Mouse (Mus musculus) urinary bladder, adult 2 months (tissue): Measurements from ENCODE around the gene Flywch2. TPM values are rescaled to one million over a fixed set of nuclear protein-coding genes. Genes with fewer than 3 reads are reported as not detected.

Experiments used
- DNase-seq: peaks from one replicate; pipeline ENCODE4 v3.0.0; 2022; ENCODE audit warnings: low spot score
- polyA plus RNA-seq: library from polyadenylated mRNA; depleted of rRNA; stranded (reverse); fragments of >200 nt; gene quantifications from 2 replicates; pipeline ENCODE4 v1.2.3, GENCODE M21; 2012; rRNA removed

The Flywch2 gene
- polyA plus RNA-seq = 9.0 and 13.2 TPM in 2 replicates

DNA sequence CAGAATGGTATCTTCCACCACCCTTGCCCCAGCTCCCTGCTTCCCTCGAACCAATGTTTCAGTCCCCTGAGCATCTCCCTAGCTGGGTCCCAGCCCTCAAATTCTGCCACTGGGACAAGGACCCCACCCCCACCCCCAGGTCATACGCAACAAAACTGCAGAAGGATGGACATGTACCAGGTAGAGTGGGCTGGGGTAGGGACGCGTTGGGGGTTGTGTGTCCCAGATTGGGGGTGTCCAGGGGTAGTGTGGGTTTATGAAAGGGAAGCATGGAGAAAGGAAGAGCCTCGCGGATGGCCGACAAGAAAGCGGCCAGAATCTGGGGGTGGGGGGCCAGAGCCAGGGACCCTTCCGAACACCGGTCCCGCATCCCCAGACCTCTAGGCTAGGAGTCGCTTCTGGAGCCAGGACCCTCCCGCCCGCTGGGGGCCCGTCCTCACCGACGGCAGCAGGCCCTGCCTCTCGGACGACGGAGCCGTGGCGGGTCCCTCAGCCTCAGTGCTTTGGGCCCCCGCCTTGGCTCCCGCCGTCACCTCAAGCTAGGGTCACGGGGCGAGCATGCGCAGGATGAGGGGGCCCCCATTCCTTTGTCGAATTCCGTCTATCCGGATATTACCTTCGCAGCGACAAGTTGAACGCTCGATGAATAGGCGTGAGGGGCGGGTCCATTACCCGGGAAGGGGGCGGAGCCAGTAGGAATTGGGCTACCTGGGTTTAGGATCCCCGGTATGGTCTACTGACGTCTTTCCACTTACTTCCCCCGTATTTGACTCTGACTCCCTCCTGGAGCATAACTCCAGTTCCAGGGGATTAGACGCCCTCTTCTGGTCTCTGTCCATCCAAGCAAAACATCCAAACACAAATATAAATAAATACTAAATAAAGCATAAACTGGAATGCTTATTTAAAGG lies at the start of gene Flywch2:
Flywch2 (minus strand) TSS at position 521 of the 911 bp plus-strand sequence.
- DNase-seq = peak; percentile 47

DNA sequence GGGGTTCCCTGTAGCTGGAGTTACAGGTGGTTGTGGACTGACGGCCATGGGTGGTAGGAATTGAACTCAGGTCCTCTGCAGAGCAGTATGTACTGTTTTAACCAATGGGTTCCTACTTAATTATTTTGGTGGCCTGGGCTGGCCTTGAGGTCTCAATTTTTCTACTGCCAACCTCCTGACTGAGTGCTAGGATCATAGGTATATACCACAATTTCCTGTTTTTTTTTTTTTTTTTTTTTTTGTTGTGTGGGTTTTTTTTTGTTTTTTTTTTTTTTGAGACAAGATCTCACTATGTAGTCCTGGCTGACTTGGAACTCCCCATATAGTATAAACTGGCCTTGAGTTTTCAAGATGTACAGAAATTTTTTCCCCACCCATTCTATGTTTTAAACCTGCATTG lies 45.3 kb upstream of the Flywch2 start:
- DNase-seq = no peak

DNA sequence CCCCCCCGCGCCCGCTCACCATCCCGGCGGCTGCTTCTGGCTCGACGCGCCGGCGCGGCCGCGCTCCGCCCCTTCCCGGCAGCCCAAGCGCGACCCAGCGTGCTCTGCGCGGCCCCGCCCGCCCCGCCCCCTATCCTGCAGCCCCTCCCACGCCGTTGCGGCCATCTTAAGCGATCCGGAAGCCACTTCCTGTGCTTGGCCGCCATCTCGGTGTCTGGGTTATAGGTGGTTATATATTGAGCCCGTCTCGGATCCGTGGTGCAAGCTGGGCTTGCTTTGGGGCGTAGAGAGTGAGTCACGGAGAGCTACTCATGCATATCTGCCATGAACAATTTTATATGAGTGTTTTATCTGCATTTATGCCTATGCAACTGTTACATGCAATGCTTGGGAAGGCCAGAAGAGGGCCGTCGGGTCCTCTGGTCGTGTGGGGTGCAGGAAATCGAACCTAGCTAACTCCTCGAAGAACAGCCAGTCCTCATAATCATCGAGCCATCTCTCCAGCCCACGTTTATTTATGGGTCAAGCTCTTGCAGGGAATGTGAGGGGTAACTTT lies 43.3 kb upstream of the Flywch2 start, which contains the start of gene Elob:
Elob (minus strand) TSS at position 73 of the 556 bp plus-strand sequence.
- peak; percentile 71 for DNase-seq

DNA sequence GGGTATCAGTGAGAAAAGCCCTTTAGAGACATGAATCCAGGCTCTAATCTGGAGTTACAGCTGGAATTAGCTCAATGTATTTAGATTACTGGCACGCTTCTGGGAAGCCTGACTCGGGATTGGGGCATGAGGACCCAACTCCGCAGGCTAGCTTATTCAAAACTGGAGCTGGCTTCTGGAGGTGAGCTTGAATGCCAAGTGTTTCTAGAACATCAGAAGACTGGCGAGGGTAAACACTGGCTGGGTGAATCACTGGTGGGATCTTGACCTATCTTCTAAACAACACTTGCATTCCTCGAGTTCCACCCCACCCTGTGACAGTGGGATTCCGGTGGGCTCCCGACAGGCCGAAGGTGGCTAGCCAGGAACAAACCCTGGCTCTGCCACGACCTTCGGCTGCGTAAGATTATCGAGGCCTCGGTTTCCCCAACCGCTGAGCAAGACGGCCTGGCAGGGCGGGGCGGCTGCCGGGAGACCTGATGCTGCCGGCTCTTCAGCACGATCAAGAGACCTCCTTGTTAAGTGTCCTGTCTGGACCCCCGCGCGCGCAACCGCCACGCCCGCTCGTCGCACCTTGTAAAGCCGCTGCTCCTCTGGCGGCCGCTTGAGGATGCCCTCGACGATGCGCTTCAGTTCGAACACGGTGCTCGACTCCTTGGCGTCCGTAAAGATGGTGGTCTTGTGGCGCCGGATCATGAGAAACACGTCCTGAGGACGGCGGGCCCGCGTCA lies 42.6 kb upstream of the Flywch2 start:
- DNase-seq = peak; percentile 65

DNA sequence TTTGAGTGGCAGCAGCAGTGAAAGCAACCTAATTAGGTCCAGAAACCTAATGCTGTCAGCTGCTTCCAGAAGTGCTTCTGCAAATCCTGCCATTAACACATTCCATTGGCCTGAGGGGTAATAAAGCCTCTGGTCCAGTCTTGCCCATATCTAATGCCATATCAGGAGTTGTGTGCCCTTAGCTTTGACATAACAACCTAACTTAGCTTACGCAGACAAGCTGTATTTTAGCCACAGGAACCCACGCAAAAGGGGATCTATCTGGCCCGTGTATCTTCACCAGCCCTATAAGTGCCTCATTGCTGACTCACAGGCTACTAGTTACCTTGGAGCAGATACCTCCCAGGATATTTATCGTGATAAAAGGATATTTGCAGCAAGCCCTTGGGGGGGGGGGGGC lies 39.7 kb upstream of the Flywch2 start:
- no peak for DNase-seq

DNA sequence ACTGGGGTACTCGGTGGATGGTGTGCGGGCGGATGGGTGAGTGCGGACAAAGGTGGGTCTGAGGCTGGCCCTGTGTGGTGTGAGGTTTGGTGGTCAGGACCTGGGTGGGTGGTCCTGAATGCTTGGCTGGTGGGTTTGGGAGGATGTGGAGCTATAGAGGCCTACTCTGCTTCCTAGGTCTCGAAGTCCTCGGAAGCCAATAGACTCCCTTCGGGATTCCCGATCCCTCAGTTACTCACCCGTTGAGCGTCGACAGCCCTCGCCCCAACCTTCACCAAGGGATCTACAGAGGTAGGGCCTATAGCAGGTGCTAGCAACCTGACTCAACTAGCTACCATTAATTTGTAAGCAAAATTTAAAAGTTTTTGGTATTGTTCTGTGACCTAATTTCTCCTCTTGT lies 37.7 kb upstream of the Flywch2 start:
- DNase-seq = no peak

DNA sequence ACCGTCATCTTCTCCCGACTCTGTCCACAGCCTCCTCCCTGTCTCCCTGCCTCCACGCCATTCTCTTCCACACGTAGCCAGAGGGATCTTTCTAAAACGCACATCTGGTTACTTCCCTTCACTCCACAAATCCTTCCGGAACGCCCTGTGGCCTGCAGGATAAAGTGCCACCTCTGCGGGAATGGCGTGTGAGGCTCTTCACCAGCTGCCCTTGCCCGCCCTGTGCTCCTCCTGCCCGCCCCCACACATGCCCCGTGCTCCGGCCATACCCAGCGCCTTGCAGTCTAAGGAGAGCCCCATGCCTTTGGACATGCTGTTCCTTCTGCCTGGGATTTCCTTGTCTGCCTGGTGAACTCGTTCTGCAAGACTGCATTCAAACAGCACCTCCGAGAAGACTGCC lies 37.1 kb upstream of the Flywch2 start:
- DNase-seq = no peak

DNA sequence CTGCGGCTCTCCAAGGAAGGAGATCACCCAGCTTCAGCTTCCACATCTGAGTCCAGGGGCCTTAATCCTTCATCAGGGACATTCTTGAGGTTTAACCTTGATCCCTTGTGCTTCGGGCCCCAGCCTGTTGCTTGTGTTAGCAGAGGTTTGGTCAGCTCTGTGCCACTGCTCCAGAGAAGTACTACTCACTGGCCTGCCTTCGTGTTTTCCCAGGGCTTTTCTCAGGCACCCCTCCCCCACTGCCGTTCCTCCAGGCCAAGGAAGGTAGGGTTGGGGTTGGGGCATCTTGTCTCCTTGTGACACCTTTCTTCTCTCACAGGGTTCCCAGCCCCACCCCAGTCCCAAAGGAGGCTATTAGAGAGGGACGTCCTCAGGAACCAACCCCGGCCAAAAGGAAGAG lies 36.2 kb upstream of the Flywch2 start:
- DNase-seq = no peak

DNA sequence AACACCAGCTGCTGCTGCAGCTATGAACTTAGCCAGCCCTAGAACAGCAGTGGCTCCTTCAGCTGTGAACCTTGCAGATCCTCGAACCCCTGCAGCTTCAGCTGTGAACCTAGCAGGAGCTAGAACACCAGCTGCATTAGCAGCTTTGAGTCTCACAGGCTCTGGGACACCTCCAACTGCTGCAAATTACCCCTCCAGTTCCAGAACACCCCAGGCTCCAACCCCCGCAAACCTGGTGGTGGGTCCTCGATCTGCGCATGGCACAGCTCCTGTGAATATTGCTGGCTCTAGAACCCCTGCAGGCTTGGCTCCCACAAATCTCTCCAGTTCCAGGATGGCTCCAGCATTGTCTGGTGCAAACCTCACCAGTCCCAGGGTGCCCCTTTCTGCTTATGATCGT lies 34.9 kb upstream of the Flywch2 start:
- DNase-seq = no peak

DNA sequence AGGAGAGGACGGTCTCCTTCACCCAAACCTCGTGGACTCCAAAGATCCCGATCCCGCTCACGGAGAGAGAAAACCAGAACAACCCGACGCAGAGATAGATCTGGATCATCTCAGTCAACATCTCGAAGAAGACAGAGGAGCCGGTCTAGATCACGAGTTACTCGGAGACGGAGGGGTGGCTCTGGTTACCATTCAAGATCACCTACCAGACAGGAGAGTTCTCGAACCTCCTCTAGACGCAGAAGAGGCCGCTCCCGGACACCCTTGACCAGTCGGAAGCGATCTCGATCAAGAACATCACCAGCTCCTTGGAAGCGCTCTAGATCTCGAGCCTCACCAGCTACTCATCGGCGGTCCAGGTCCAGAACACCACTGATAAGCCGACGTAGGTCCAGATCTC lies 33.4 kb upstream of the Flywch2 start:
- DNase-seq = no peak

DNA sequence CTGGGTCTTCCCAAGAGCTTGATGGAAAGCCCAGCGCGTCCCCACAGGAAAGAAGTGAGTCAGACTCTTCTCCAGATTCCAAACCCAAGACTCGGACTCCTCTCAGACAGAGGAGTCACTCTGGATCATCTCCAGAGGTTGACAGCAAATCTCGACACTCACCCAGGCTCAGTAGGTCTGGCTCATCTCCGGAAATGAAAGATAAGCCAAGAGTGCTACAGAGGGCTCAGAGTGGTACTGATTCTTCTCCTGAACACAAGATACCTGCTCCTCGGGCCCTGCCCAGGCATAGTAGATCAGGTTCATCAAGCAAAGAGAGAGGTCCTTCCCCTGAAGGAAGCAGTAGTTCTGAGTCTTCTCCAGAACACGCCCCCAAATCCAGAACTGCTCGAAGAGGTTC lies 32.7 kb upstream of the Flywch2 start:
- no peak for DNase-seq

DNA sequence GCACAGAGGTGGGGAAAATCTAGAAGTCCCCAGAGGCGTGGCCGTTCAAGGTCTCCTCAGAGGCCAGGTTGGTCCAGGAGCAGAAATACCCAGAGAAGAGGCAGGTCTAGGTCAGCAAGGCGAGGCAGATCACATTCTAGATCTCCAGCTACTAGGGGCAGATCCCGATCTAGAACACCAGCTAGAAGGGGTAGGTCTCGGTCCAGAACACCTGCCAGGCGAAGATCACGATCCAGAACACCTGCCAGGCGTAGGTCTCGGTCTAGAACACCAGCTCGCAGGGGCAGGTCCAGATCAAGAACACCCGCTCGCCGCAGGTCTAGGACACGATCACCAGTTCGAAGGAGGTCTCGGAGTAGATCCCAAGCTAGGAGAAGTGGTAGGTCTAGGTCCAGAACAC lies 29.8 kb upstream of the Flywch2 start:
- DNase-seq = no peak

DNA sequence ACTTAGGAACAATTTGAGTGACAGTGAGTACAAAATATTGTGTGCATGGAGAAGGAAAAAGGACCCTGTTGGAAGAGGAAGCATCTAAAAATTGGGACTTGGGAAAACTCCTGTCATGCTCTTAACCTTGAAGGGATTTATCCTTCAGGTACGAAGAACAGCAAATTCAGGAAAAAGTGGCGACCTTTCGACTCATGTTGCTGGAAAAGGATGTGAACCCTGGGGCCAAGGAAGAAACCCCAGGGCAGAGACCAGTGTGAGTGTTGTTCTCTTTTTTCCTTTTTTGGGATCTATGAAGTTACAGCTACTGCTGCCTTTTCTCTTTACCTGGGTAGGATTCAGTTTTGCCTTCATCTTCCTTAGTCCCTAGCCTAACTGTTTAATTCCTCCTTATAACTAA lies 22.0 kb upstream of the Flywch2 start:
- no peak for DNase-seq

DNA sequence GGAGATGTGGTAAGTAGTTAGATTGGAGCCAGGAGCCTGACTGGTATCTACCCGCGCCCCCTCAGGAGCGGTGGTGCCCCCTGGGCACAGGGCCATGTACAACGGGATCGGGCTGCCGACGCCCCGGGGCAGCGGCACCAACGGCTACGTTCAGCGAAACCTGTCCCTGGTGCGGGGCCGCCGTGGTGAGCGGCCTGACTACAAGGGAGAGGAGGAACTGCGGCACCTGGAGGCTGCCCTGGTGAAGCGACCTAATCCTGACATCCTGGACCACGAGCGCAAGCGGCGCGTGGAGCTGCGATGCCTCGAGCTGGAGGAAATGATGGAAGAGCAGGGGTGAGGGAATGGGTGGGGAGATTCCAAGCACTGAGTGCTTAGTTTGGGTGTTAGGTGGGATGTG lies 21.0 kb upstream of the Flywch2 start:
- peak; percentile 44 for DNase-seq

DNA sequence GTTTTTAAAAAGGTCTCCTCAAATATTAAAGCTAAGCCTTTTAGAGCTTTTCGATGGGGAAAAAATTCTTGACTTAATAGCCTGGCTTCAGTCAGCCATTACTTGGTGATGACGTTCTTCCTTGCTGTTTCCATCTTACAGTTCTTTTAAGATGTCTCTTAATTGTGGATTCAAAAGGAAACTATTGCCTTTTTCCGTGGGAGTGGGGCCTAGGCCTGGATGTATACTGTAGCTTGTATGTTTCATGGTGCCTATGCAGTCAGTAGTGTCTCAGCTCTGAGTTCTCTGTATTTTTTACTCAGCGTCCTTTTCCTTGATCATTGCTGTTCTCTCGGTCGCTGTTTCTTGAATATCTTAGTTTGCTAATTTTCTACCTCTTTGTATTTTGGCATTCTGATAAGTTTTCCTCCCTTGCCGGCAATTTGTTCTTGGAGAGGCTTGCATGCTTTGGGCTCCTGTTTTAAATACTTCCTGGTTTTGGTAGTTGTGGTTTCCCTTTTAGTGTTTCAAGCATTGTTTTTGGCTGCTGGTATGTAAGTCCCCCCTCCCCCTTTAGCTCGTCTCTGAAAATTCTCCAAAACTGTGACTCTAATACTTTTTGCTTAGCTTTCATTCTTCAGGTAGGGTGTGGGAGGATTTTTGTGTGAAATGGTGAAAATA lies 18.7 kb upstream of the Flywch2 start:
- no peak for DNase-seq

DNA sequence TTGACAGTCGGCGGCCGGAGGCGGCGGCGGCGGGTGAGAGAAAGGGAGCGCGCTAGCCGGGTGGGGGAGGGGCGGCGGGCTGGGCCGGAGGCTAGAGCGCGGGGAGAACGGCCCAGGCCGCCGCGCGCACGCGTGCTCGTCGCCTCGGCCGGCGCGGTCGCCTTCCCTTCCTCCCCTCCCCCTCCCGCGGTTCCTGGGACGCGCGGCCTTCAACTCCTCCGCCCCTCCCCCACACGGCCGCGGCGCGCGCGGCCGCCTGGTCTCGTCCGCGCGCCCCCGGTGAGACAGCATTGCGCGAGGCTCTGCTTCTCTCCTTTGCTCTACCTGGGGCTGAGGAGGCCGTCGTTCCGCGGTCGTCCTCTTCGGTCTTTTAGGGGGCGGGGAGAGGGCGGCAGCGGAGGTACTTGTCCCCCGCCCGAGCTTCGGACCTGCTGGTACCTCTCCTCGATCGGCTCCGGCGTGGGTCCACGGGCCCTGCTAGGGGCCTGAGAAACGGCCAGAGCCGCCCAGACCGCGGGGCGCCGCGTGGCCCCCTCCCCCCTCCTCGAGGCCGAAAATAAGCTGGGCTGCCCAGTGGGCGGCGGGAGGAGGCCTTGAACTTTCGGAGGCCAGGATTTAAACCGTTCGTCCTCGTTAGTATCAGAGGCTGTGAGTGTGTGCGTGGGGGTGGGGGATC lies 17.6 kb upstream of the Flywch2 start:
- no peak for DNase-seq

DNA sequence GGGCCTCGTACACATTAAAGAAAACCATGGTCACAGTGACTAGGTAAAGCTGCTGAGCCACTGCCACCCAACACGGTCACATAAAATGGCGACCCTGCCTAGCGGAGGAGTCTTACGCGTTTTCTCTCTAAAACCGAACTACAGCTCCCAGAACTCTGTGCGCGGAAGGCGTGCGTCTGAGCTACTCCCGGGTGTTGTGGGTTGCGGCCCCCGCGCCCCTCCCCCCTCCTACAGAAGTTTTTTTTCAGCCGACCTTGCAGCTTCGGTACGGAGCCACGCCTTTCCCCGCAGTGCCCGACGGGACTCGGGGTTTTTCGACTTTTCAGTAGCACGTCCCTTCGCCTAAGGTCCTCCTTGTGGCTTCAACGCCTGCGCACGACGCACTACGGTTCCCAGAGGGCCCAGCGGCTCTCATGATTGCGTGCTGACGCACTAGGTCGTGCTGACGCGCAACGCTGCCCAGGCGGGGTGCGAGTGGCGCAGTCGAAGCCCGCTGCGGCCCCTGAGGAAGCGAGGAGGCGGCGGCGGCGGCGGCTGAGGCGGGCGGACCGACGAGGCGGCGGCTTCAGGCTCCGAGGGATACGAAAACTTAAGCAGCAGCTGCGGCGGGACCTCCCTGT lies 17.0 kb upstream of the Flywch2 start:
- DNase-seq = peak; percentile 93

DNA sequence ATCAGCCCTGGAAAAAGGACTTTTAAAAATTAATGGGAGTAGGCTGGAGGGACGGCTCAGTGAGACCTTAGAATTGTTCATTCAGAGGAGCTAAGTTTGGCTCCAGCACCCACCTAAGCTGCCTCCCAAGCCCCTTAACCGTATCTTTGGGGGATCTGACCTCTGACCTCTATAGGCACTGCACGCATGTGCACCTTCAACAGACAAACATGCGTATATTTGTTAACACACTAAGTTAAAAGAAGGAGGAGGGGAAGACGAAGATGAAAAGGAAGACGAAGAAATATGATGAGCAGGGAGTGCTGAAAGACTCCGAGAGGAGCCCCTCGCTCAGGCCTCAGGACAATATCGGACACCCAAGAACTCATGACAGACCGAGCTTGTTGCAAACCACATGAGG lies 15.7 kb upstream of the Flywch2 start:
- no peak for DNase-seq

DNA sequence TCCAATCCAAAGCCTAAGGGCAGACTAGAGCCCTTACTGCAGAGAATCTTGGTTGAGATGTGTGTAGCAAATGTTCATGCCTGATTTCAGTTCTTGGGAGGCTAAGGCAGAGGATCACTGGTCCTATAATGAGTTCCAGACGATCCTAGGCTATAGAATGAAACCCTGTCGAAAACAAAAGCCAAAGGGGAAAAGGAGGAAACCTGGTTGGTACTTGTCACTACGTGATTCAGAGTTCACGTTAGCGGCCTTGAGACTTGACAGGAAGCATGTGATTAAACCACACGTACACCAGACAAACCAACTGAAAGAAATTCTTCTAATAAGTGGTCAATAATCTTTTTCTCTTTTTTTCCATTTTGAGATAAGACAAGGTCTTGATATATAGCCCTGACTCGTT lies 11.4 kb upstream of the Flywch2 start:
- DNase-seq = no peak

DNA sequence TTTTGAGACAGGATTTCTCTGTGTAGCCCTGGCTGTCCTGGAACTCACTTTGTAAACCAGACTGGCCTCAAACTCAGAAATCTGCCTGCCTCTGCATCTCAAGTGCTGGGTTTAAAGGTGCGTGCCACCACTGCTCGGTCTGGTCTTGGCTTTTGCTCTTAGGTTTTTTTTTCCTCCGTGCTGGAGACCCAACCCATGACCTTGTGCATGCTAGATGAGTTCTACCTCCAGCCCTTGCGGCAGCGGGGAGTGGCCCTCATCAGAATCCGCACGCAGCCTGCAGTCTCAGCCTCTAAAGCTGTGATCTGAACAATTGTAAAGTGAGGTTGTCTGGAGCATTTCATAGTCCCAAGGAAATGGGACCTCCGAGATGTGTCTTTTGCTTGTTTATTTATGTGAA lies 9.4 kb upstream of the Flywch2 start:
- DNase-seq = no peak

DNA sequence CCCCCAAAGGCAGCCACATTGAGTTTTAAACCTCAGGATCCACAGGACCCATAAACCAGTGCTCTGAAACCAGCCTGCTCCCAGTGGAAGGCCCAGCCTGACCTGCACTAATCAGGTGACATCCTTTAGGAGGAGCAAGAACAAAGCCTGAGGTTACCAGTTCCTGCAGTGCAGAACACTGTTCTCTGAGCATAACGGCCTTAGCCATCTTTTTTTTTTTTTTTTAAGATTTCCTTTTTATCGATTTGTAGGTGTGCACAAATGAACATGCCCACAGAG lies 5.1 kb upstream of the Flywch2 start:
- no peak for DNase-seq
